Mouse (Mus musculus) midbrain, embryonic 12.5 days (tissue): Measurements from ENCODE around the gene Tubb4a. TPM values are rescaled to one million over a fixed set of nuclear protein-coding genes. Genes with fewer than 3 reads are reported as not detected.
"Not testable (repeated sequence)": the region's sequence is repeated elsewhere in the genome, so short reads cannot be mapped to it uniquely, and the experiment has no call there.

Source experiments
- ATAC-seq: fragments of 200-750 bp; cut with Nextera tagmentation; 2 replicates; pipeline ENCODE4 v1.8.0; 2017; ENCODE audit warnings: low read depth, moderate TSS enrichment, moderate library complexity; ENCODE audit not compliant: low FRiP score
- H3K27ac ChIP-seq: fragments of 300-500 bp; sonication (generic); replicated peaks from 2 replicates; pipeline ENCODE4 v1.5.1; 2016; ENCODE audit warnings: mild to moderate bottlenecking
- H3K27me3 ChIP-seq: fragments of 300-500 bp; sonication (generic); 2 replicates; pipeline ENCODE4 v1.6.1; 2016; ENCODE audit warnings: mild to moderate bottlenecking
- H3K36me3 ChIP-seq: fragments of 300-500 bp; sonication (generic); 2 replicates; pipeline ENCODE4 v1.6.1; 2016
- H3K4me1 ChIP-seq: fragments of 300-500 bp; sonication (generic); 2 replicates; pipeline ENCODE4 v1.6.1; 2016
- H3K4me2 ChIP-seq: fragments of 300-500 bp; sonication (generic); replicated peaks from 2 replicates; pipeline ENCODE4 v1.6.1; 2016; ENCODE audit warnings: mild to moderate bottlenecking, moderate library complexity
- H3K4me3 ChIP-seq: fragments of 300-500 bp; sonication (generic); 2 replicates; pipeline ENCODE4 v1.5.1; 2016; ENCODE audit warnings: mild to moderate bottlenecking
- H3K9ac ChIP-seq: fragments of 300-500 bp; sonication (generic); replicated peaks from 2 replicates; pipeline ENCODE4 v1.6.1; 2016; ENCODE audit warnings: mild to moderate bottlenecking, moderate library complexity
- H3K9me3 ChIP-seq: fragments of 300-500 bp; sonication (generic); 2 replicates; pipeline ENCODE4 v1.6.1; 2016; ENCODE audit warnings: mild to moderate bottlenecking
- WGBS: fragments of 180-500 bp; shearing (Covaris S2); methylation state at CpG from one replicate; pipeline ENCODE4 v1.1.7; 2016; 5-methylcytosine and 5-hydroxymethylcytosine counted together
- polyA plus RNA-seq: library from polyadenylated mRNA; unstranded; fragments of >200 nt; fragmentation: Nextera tagmentation; extraction: Ambion mirVana; gene quantifications from 2 replicates; pipeline ENCODE4 v1.2.1, GENCODE M21; 2016

The Tubb4a gene
- polyA plus RNA-seq: 189 and 205 TPM in 2 replicates

DNA sequence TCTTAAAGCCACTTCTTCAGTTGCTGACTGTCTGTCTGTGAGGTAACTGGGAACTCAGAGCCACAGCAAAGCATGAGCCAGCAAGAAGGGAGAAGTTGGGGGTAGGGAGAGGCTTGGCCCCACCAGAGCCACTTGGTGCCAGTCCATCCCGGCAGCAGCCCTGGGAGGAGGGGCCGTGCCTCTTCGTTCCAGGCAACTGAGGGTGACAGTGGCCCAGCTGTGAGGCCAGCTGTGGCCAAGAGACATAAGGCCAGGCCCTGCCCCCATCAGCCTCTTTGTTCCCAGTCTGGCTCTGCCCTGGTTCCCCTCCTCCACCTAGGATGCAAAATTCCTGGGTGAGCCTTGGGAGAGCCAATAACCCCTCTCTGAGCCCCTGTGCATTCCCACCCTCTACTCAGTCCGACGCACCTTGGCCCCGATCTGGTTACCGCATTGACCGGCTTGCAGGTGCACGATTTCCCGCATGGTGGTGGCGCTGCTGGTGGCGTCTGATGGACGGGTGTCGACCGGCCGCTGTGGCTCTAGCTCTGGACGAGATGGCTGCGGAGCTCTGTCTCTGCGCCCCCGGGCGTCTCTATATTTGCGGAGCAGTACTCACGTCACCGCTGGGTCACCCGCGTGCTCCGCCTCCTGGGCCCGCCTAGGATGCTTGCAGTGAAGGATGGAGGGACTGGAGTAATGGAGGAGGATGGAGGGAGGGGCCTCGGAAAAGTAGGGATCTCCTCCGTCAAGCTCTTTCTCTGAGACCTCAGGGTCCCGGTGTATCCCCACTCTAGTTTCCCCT, at the start of gene Tubb4a:
Gene Tubb4a, minus strand, starts transcription at position 734 of the 784 bp plus-strand sequence.
- H3K36me3 ChIP-seq: peaks cover 12% of the 10 kb centered on the region; the same call in 1 of the 2 replicates
- peak; percentile 95 for ATAC-seq
- peak within 1 kb of the TSS; percentile 58 for H3K4me2 ChIP-seq
- H3K4me3 ChIP-seq: peak within 1 kb of the TSS; percentile 59
- 0 out of 2 replicates have a peak, but pooled peaks cover 15% of the 10 kb centered on the region for H3K27me3 ChIP-seq
- H3K9ac ChIP-seq: peak within 1 kb of the TSS; percentile 72
- no peaks in the 10 kb centered on the region for H3K9me3 ChIP-seq
- under 1% methylated on average over 31 of the region's 31 CpGs for WGBS
- peaks cover 11% of the 10 kb centered on the region for H3K4me1 ChIP-seq
- peak within 1 kb of the TSS; percentile 83 for H3K27ac ChIP-seq

- ATAC-seq: no peak
- WGBS: 80% methylated on average over 3 of the region's 3 CpGs
- H3K36me3 ChIP-seq: no peaks in the 10 kb centered on the region
Measured at GRCm38 (mm10) chr17:57135635-57136034, 48.1 kb upstream of the Tubb4a start.

GRCm38 (mm10) chr17:57134693-57135092, 47.1 kb upstream of the Tubb4a start:
- H3K36me3 ChIP-seq: no peaks in the 10 kb centered on the region
- H3K27me3 ChIP-seq: no peaks in the 10 kb centered on the region
- H3K4me1 ChIP-seq: no peaks in the 10 kb centered on the region
- H3K9ac ChIP-seq: no peak overlapping the region
- no peaks in the 10 kb centered on the region for H3K9me3 ChIP-seq
- H3K27ac ChIP-seq: no peak overlapping the region
- H3K4me3 ChIP-seq: no peak overlapping the region
- no peak for ATAC-seq
- H3K4me2 ChIP-seq: no peak overlapping the region
- WGBS: 85% methylated on average over 2 of the region's 2 CpGs

More at GRCm38 (mm10) chr17:57135635-57136034, 48.1 kb upstream of the Tubb4a start:
- Histone ChIP-seq H3K9ac (no peak overlapping the region), H3K4me1 (no peaks in the 10 kb centered on the region), H3K4me2 (no peak overlapping the region), H3K9me3 (no peaks in the 10 kb centered on the region), H3K27ac (no peak overlapping the region), H3K27me3 (no peaks in the 10 kb centered on the region), H3K4me3 (no peak overlapping the region)

DNA sequence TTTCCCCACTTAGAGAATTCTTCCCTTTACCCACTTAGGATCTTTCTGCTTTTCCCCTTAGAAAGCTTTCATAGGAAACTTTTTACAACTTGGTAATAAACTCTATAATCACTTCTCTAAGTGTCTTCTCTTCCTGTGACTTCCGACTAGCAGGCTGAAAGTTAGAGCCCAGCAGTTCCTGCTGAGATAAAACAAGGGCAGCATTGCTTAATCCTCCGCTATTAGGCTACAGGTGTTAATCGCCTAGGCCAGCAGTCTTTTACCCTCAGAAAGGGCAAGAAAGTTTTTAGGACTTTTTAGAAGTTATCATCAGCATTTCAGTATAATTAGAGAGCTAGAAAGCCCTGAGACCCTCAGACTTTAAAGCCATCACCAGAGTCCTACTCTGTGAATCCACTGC, 46.4 kb upstream of the Tubb4a start:
- H3K9me3 ChIP-seq, H3K4me3 ChIP-seq, H3K27ac ChIP-seq, H3K9ac ChIP-seq, H3K27me3 ChIP-seq, H3K4me1 ChIP-seq, ATAC-seq, H3K4me2 ChIP-seq, H3K36me3 ChIP-seq: not testable (repeated sequence)
- WGBS: 26% methylated on average over 3 of the region's 3 CpGs

- Histone ChIP-seq H3K9me3 (no peaks in the 10 kb centered on the region), H3K27ac (no peak overlapping the region), H3K4me2 (no peak overlapping the region), H3K4me3 (no peak overlapping the region), H3K36me3 (no peaks in the 10 kb centered on the region), H3K4me1 (no peaks in the 10 kb centered on the region), H3K27me3 (no peaks in the 10 kb centered on the region), H3K9ac (no peak overlapping the region)
- WGBS: 73% methylated on average over 1 of the region's 1 CpGs
- ATAC-seq: no peak
Measured at GRCm38 (mm10) chr17:57131793-57132192, 44.2 kb upstream of the Tubb4a start.

- no peaks in the 10 kb centered on the region for H3K36me3 ChIP-seq
- no peak overlapping the region for H3K9ac ChIP-seq
- 63% methylated on average over 3 of the region's 3 CpGs for WGBS
- no peaks in the 10 kb centered on the region for H3K4me1 ChIP-seq
- ATAC-seq: no peak
- H3K9me3 ChIP-seq: no peaks in the 10 kb centered on the region
- H3K27me3 ChIP-seq: no peaks in the 10 kb centered on the region
- H3K4me2 ChIP-seq: no peak overlapping the region
- no peak overlapping the region for H3K4me3 ChIP-seq
- no peak overlapping the region for H3K27ac ChIP-seq
Measured at GRCm38 (mm10) chr17:57125853-57126622, 38.5 kb upstream of the Tubb4a start.

- Histone ChIP-seq H3K4me2 (no peak overlapping the region), H3K27me3 (no peaks in the 10 kb centered on the region)
- no peak for ATAC-seq
Measured at GRCm38 (mm10) chr17:57124792-57125191, 37.2 kb upstream of the Tubb4a start.

GRCm38 (mm10) chr17:57123192-57124118, 35.9 kb upstream of the Tubb4a start:
- WGBS: 86% methylated on average over 11 of the region's 11 CpGs
- no peak for ATAC-seq
- Histone ChIP-seq H3K9ac (no peak overlapping the region), H3K36me3 (no peaks in the 10 kb centered on the region), H3K4me3 (no peak overlapping the region), H3K4me1 (peaks cover 4% of the 10 kb centered on the region; the same call in 1 of the 2 replicates), H3K27me3 (no peaks in the 10 kb centered on the region), H3K9me3 (no peaks in the 10 kb centered on the region), H3K27ac (no peak overlapping the region), H3K4me2 (no peak overlapping the region)

More at GRCm38 (mm10) chr17:57124792-57125191, 37.2 kb upstream of the Tubb4a start:
- WGBS: 91% methylated on average over 4 of the region's 4 CpGs
- Histone ChIP-seq H3K9me3 (no peaks in the 10 kb centered on the region), H3K9ac (no peak overlapping the region), H3K27ac (no peak overlapping the region), H3K4me1 (no peaks in the 10 kb centered on the region), H3K4me3 (no peak overlapping the region), H3K36me3 (no peaks in the 10 kb centered on the region)

- Histone ChIP-seq H3K4me2 (no peak overlapping the region), H3K27ac (no peak overlapping the region), H3K36me3 (no peaks in the 10 kb centered on the region), H3K4me3 (no peak overlapping the region), H3K9me3 (no peaks in the 10 kb centered on the region), H3K4me1 (peaks cover 4% of the 10 kb centered on the region; the same call in 1 of the 2 replicates), H3K9ac (no peak overlapping the region), H3K27me3 (no peaks in the 10 kb centered on the region)
- ATAC-seq: no peak
- 85% methylated on average over 2 of the region's 2 CpGs for WGBS
Measured at GRCm38 (mm10) chr17:57121856-57122255, 34.3 kb upstream of the Tubb4a start.

- Histone ChIP-seq H3K4me3 (no peak overlapping the region), H3K36me3 (no peaks in the 10 kb centered on the region), H3K9ac (no peak overlapping the region), H3K27me3 (no peaks in the 10 kb centered on the region), H3K4me2 (peak overlapping the region; percentile 37), H3K27ac (no peak overlapping the region), H3K4me1 (peaks cover 4% of the 10 kb centered on the region; the same call in 1 of the 2 replicates), H3K9me3 (no peaks in the 10 kb centered on the region)
- peak; percentile 86 for ATAC-seq
- WGBS: 2% methylated on average over 11 of the region's 11 CpGs
Measured at GRCm38 (mm10) chr17:57118524-57119349, 31.2 kb upstream of the Tubb4a start.

DNA sequence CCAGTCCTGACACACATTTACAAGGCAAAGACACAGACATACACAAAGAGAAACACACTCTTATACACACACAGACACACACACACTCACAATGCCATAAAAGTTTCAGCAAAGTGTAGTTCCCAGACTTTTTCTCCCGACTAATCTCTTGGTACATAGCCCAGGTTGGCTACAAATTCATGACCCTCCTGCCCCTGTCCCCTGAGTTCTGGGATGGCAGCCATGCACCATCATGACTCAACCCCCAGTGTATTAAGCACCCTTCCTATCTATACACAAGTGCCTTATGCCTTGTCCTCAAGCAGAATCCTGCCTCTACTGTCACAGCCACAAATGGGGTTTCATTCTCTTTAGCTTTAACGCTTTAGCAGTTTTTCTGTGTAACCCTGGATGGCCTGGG, 29.2 kb upstream of the Tubb4a start:
- WGBS: 76% methylated on average over 2 of the region's 2 CpGs
- no peaks in the 10 kb centered on the region for H3K36me3 ChIP-seq
- no peak overlapping the region for H3K27ac ChIP-seq
- no peak for ATAC-seq
- H3K9me3 ChIP-seq: no peaks in the 10 kb centered on the region
- no peak overlapping the region for H3K4me3 ChIP-seq
- H3K4me1 ChIP-seq: peaks cover 4% of the 10 kb centered on the region; the same call in 1 of the 2 replicates
- no peaks in the 10 kb centered on the region for H3K27me3 ChIP-seq
- no peak overlapping the region for H3K9ac ChIP-seq
- no peak overlapping the region for H3K4me2 ChIP-seq
